Mouse (Mus musculus): ENCODE measurements around the gene Nab1. TPM values are rescaled to one million over a fixed set of nuclear protein-coding genes. Genes with fewer than 3 reads are reported as not detected.
"Not testable (repeated sequence)": the region's sequence is repeated elsewhere in the genome, so short reads cannot be mapped to it uniquely, and the experiment has no call there.

The Nab1 gene
- polyA plus RNA-seq (2015; fragmentation: Nextera tagmentation; extraction: Ambion mirVana) = 20.3 and 20.9 TPM in 2 replicates

DNA sequence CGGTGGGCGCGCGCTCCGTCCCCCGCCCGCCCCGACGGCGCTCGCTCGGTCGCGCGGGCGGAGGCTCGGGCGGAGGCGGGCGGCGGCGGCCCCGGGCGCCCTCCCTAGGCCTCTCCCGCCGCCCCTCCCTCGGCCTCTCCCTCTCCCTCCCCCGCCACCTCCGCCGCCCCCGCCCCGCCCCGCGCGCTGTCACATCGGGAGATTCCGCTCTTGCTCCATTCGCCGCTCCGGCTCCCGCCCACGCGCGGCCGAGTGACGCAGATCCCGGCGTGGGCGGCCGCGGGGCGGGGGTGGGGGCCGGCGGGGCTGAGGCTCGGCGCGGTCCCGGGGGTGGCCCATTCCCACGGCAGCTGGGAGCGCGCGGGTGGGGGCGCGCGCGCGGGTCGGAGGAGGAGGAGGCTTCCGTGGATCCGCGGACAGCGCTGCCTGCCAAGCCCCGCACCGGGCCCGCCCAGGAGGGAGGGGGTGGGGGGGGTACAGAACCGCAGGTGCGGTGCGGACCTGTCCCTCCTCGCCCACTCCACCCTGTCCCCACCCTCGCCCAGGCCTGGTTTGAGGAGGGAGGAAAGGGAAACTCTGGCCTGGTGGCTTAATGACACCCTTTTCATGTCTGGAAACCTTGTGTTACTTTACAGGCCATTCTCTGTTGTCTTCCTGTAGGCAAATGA is at the start of gene Nab1:
Nab1 (minus strand) TSS at position 366 of the 668 bp plus-strand sequence.
- Histone ChIP-seq H3K4me3 (ENCODE audit: low read depth, low read length) (peak within 1 kb of the TSS; percentile 74), H3K27me3 (ENCODE audit: insufficient read depth, low read length) (no peaks in the 10 kb centered on the region), H3K9me3 (ENCODE audit: low read length) (no peaks in the 10 kb centered on the region), H3K36me3 (replicated peaks; ENCODE audit: insufficient read depth, low read length) (no peaks in the 10 kb centered on the region), H3K4me1 (ENCODE audit: insufficient read depth) (no peaks in the 10 kb centered on the region; the same call in 1 of the 2 replicates), H3K9ac (replicated peaks) (peak within 1 kb of the TSS; percentile 88), H3K27ac (ENCODE audit: low read depth) (peak within 1 kb of the TSS; percentile 95), H3K4me2 (ENCODE audit: low read depth, low read length) (peak within 1 kb of the TSS; percentile 80)
- peak; percentile 91 for ATAC-seq
- DNase-seq = peak; percentile 88
- WGBS (ENCODE audit: insufficient replicate concordance) = 0% methylated on average over 18 of the region's 80 CpGs
- no peak for TF ChIP-seq EP300 (IDR thresholded peaks at IDR 0.05; ENCODE audit: low read depth)
- TF ChIP-seq CTCF (IDR thresholded peaks at IDR 0.05; ENCODE audit: low read depth) = no peak

DNA sequence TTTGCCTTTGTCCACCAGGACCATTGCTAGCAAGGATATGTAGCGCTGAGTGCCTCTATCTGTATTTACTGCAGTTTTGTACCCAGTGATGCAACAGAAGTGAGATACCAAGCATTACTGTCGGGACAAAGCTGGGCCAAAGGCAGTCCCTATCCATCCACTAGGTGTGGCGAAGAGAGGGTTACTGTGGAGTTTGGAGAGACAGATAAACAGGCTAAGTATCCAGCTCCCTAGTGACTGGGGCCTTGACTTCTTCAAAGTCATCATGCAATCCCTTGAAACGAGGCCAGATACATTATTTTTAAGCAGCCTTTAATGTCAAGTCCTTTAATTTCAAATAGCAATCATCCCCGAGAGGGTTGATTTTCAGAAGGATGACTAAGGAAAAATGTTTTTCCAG is 47.0 kb upstream of the Nab1 start:
- no peaks in the 10 kb centered on the region for H3K27me3 ChIP-seq (ENCODE audit: insufficient read depth, low read length)
- DNase-seq (no peak), ATAC-seq (no peak)
- H3K4me2 ChIP-seq (ENCODE audit: low read depth, low read length) = no peak overlapping the region
- no peaks in the 10 kb centered on the region for H3K4me1 ChIP-seq (ENCODE audit: insufficient read depth)
- H3K9me3 ChIP-seq (ENCODE audit: low read length) = no peaks in the 10 kb centered on the region; the same call in 1 of the 2 replicates
- no peak overlapping the region for H3K4me3 ChIP-seq (ENCODE audit: low read depth, low read length)
- no peak for TF ChIP-seq CTCF (IDR thresholded peaks at IDR 0.05; ENCODE audit: low read depth)
- TF ChIP-seq EP300 (IDR thresholded peaks at IDR 0.05; ENCODE audit: low read depth) = no peak
- H3K9ac ChIP-seq (replicated peaks) = no peak overlapping the region
- WGBS (ENCODE audit: insufficient replicate concordance) = 68% methylated on average over 5 of the region's 5 CpGs
- no peak overlapping the region for H3K27ac ChIP-seq (ENCODE audit: low read depth)
- no peaks in the 10 kb centered on the region for H3K36me3 ChIP-seq (replicated peaks; ENCODE audit: insufficient read depth, low read length)

DNA sequence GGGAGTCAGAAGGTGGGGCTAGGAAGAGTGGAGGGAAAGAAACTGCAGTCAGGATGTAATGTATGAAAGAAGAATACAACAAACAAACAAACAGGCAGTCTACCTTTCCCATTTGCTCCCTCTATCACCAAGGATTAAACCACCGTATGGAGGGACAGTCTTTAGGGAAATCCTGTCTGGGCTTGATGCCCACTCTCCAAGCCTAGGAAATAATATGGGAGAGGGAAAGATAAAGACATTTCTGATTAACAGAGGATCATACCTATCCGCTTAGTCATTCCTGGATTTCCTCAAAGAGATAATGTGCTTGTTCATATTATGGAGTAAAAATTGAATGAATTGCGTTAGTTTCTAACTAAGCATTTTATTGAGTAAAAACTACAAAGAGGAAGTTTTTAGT is 46.3 kb upstream of the Nab1 start:
- 0 out of 2 replicates have a peak, but pooled peaks have one; percentile 14 for TF ChIP-seq EP300 (IDR thresholded peaks at IDR 0.05; ENCODE audit: low read depth)
- TF ChIP-seq CTCF (IDR thresholded peaks at IDR 0.05; ENCODE audit: low read depth) = no peak

DNA sequence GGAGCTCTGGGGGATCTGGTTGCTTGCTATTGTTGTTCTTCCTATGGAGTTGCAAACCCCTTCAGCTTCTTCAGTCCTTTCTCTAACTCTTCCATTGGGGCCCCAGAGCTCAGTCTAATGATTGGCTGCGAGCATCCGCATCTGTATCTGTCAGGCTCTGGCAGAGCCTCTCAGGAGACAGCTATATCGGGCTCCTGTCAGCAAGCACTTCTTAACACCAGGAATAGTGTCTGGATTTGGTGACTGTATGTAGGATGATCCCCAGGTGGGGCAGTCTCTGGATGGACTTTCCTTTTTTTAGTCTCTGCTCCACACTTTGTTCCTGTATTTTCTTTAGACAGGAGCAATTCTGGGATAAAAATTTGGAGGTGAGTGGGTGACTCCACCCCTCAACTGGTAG is 39.6 kb upstream of the Nab1 start:
- H3K9ac ChIP-seq (replicated peaks); DNase-seq; H3K9me3 ChIP-seq (ENCODE audit: low read length); H3K4me2 ChIP-seq (ENCODE audit: low read depth, low read length); H3K4me1 ChIP-seq (ENCODE audit: insufficient read depth); H3K27me3 ChIP-seq (ENCODE audit: insufficient read depth, low read length); H3K27ac ChIP-seq (ENCODE audit: low read depth); H3K36me3 ChIP-seq (replicated peaks; ENCODE audit: insufficient read depth, low read length); H3K4me3 ChIP-seq (ENCODE audit: low read depth, low read length); ATAC-seq: not testable (repeated sequence)
- WGBS (ENCODE audit: insufficient replicate concordance) = 67% methylated on average over 3 of the region's 3 CpGs

More for the DNA sequence above, 46.3 kb upstream of the Nab1 start:
- no peak overlapping the region for H3K27ac ChIP-seq (ENCODE audit: low read depth)
- H3K9me3 ChIP-seq (ENCODE audit: low read length) = no peaks in the 10 kb centered on the region; the same call in 1 of the 2 replicates
- WGBS (ENCODE audit: insufficient replicate concordance) = 67% methylated on average over 3 of the region's 3 CpGs
- no peak overlapping the region for H3K4me3 ChIP-seq (ENCODE audit: low read depth, low read length)
- H3K9ac ChIP-seq (replicated peaks) = no peak overlapping the region
- DNase-seq (no peak), ATAC-seq (no peak)
- H3K27me3 ChIP-seq (ENCODE audit: insufficient read depth, low read length) = no peaks in the 10 kb centered on the region
- no peaks in the 10 kb centered on the region for H3K4me1 ChIP-seq (ENCODE audit: insufficient read depth)
- no peaks in the 10 kb centered on the region for H3K36me3 ChIP-seq (replicated peaks; ENCODE audit: insufficient read depth, low read length)
- no peak overlapping the region for H3K4me2 ChIP-seq (ENCODE audit: low read depth, low read length)

DNA sequence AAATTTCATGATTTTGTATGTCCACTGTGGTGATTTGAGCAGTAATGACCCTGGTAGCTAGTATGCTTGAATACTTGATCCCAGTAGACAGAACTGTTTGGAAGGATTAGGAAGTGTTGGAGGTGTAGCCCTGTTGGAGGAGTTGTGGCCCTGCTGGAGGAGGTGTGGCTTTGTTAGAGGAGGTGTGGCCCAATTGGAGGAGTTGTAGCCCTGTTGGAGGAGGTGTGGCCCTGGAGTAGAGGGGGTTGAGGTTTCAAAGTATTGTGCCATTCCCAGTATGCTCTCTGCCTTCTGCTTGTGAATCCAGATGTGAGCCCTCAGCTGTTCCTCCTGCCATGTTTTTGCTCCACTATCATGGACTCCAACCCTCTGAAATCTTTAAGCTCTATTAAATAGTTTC is 29.5 kb upstream of the Nab1 start:
- Histone ChIP-seq H3K4me1 (ENCODE audit: insufficient read depth) (no peaks in the 10 kb centered on the region), H3K9ac (replicated peaks) (no peak overlapping the region), H3K27me3 (ENCODE audit: insufficient read depth, low read length) (no peaks in the 10 kb centered on the region), H3K4me3 (ENCODE audit: low read depth, low read length) (no peak overlapping the region), H3K4me2 (ENCODE audit: low read depth, low read length) (no peak overlapping the region), H3K27ac (ENCODE audit: low read depth) (no peak overlapping the region), H3K9me3 (ENCODE audit: low read length) (no peaks in the 10 kb centered on the region), H3K36me3 (replicated peaks; ENCODE audit: insufficient read depth, low read length) (no peaks in the 10 kb centered on the region)
- DNase-seq (no peak), ATAC-seq (no peak)
- no peak for TF ChIP-seq EP300 (IDR thresholded peaks at IDR 0.05; ENCODE audit: low read depth)
- TF ChIP-seq CTCF (IDR thresholded peaks at IDR 0.05; ENCODE audit: low read depth) = no peak

DNA sequence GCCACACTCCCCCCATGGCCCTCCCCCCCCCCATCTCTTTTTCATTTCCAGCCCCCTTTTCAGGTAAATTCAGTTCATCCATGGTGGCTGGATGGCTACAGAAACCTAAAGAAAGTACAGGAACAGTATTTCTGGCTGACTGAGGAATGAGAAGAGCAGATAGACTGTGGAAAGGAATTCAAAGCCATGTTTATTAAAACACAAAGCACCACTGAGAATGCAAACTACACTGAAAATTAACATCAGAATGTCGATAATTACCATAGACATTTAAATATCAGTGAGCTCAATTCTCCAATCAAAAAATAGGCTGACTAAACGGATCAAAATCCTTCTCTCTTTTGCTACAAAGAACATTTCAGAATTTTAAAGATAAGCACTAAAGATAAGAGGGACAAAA is 27.2 kb upstream of the Nab1 start:
- Histone ChIP-seq H3K36me3 (replicated peaks; ENCODE audit: insufficient read depth, low read length) (no peaks in the 10 kb centered on the region), H3K9me3 (ENCODE audit: low read length) (no peaks in the 10 kb centered on the region), H3K27me3 (ENCODE audit: insufficient read depth, low read length) (no peaks in the 10 kb centered on the region), H3K9ac (replicated peaks) (no peak overlapping the region), H3K4me1 (ENCODE audit: insufficient read depth) (no peaks in the 10 kb centered on the region), H3K27ac (ENCODE audit: low read depth) (no peak overlapping the region), H3K4me3 (ENCODE audit: low read depth, low read length) (no peak overlapping the region), H3K4me2 (ENCODE audit: low read depth, low read length) (no peak overlapping the region)
- 46% methylated on average over 2 of the region's 2 CpGs for WGBS (ENCODE audit: insufficient replicate concordance)
- DNase-seq (no peak), ATAC-seq (no peak)
- no peak for TF ChIP-seq EP300 (IDR thresholded peaks at IDR 0.05; ENCODE audit: low read depth)
- no peak for TF ChIP-seq CTCF (IDR thresholded peaks at IDR 0.05; ENCODE audit: low read depth)

All from liver, postnatal 0 days (tissue).